Mouse (Mus musculus) adrenal gland, adult 18-20 months (tissue): ENCODE data around the gene Dhrs3. TPM values are rescaled to one million over a fixed set of nuclear protein-coding genes. Genes with fewer than 3 reads are reported as not detected.

Experiments used
- DNase-seq, 2 experiments: peaks; one replicate each; pipeline ENCODE4 v3.0.0; 2021 to 2022; ENCODE audit warnings: low spot score in 2 of 2
- total RNA-seq, 2 experiments: library from RNA; stranded (reverse); gene quantifications; 1 replicate in 1 of 2; 2 replicates in 1 of 2; pipeline ENCODE4 v1.2.3; 2021

The Dhrs3 gene
- total RNA-seq, 2 experiments from 2014 or later = 101 to 111 TPM

- peak; percentile 57 to 60 for DNase-seq
Observed at GRCm38 (mm10) chr4:144896321-144896720, 3.7 kb downstream of the Dhrs3 start.

GRCm38 (mm10) chr4:144898036-144898649, 5.5 kb downstream of the Dhrs3 start:
- no peak for DNase-seq

GRCm38 (mm10) chr4:144898737-144899136, 6.1 kb downstream of the Dhrs3 start:
- no peak for DNase-seq

GRCm38 (mm10) chr4:144901561-144902111, 9.0 kb downstream of the Dhrs3 start:
- no peak for DNase-seq

- no peak for DNase-seq
Observed at GRCm38 (mm10) chr4:144903088-144903487, 10.5 kb downstream of the Dhrs3 start.

- DNase-seq = no peak
Observed at GRCm38 (mm10) chr4:144903932-144904331, 11.3 kb downstream of the Dhrs3 start.

GRCm38 (mm10) chr4:144905128-144905527, 12.5 kb downstream of the Dhrs3 start:
- DNase-seq = no peak

- peak in 1 of 2 experiments; percentile 48 for DNase-seq
Observed at GRCm38 (mm10) chr4:144906001-144906889, 13.6 kb downstream of the Dhrs3 start.

- no peak for DNase-seq
Observed at GRCm38 (mm10) chr4:144906978-144907703, 14.5 kb downstream of the Dhrs3 start.

GRCm38 (mm10) chr4:144908825-144909224, 16.2 kb downstream of the Dhrs3 start:
- DNase-seq = no peak

GRCm38 (mm10) chr4:144910281-144910680, 17.7 kb downstream of the Dhrs3 start:
- DNase-seq = no peak

GRCm38 (mm10) chr4:144913298-144914152, 20.9 kb downstream of the Dhrs3 start:
- DNase-seq = no peak

- DNase-seq = no peak
Observed at GRCm38 (mm10) chr4:144916520-144916919, 23.9 kb downstream of the Dhrs3 start.

- no peak for DNase-seq
Observed at GRCm38 (mm10) chr4:144917101-144917500, 24.5 kb downstream of the Dhrs3 start.

- no peak for DNase-seq
Observed at GRCm38 (mm10) chr4:144918501-144918900, 25.9 kb downstream of the Dhrs3 start.

GRCm38 (mm10) chr4:144928693-144929436, 36.2 kb downstream of the Dhrs3 start:
- no peak for DNase-seq

GRCm38 (mm10) chr4:144929811-144930221, 37.2 kb downstream of the Dhrs3 start:
- peak; percentile 44 to 61 for DNase-seq

- DNase-seq = peak in 1 of 2 experiments; percentile 61
Observed at GRCm38 (mm10) chr4:144930366-144930765, 37.7 kb downstream of the Dhrs3 start.

- no peak for DNase-seq
Observed at GRCm38 (mm10) chr4:144931167-144931566, 38.5 kb downstream of the Dhrs3 start.

GRCm38 (mm10) chr4:144934501-144934900, 41.9 kb downstream of the Dhrs3 start:
- no peak for DNase-seq
